Mouse (Mus musculus) heart, embryonic 14.5 days (tissue): Measurements from ENCODE around the gene Olfr1019. TPM values are rescaled to one million over a fixed set of nuclear protein-coding genes. Genes with fewer than 3 reads are reported as not detected.

Source experiments
- ATAC-seq: fragments of 200-750 bp; cut with Nextera tagmentation; 2 replicates; pipeline ENCODE4 v1.8.0; 2017; ENCODE audit warnings: low read depth, moderate TSS enrichment; ENCODE audit not compliant: insufficient number of reproducible peaks, insufficient read depth, low FRiP score
- H3K27ac ChIP-seq, 2 experiments: fragments of 200-500 bp in 1 of 2; fragments of 300-500 bp in 1 of 2; sonication (generic) in 1 of 2; replicated peaks in 1 of 2; 2 replicates each; pipeline ENCODE4 v1.5.1; 2012 to 2014; ENCODE audit warnings: low read depth in 2 of 2, low read length in 2 of 2, control low read depth in 1 of 2, mild to moderate bottlenecking in 1 of 2, mixed read lengths in 1 of 2; ENCODE audit not compliant: control insufficient read depth in 1 of 2, insufficient read depth in 1 of 2
- H3K27me3 ChIP-seq: fragments of 300-500 bp; sonication (generic); 2 replicates; pipeline ENCODE4 v1.6.1; 2014; ENCODE audit warnings: mild to moderate bottlenecking, low read length, control low read depth; ENCODE audit not compliant: control insufficient read depth, insufficient read depth
- H3K36me3 ChIP-seq: fragments of 300-500 bp; sonication (generic); 2 replicates; pipeline ENCODE4 v1.6.1; 2014; ENCODE audit warnings: mild to moderate bottlenecking, control low read depth, low read length, mixed read lengths; ENCODE audit not compliant: control insufficient read depth, insufficient read depth
- H3K4me1 ChIP-seq, 2 experiments: fragments of 200-500 bp in 1 of 2; fragments of 300-500 bp in 1 of 2; sonication (generic) in 1 of 2; 2 replicates each; pipeline ENCODE4 v1.6.1; 2012 to 2014; ENCODE audit warnings: low read length in 2 of 2, control low read depth in 1 of 2, mixed read lengths in 1 of 2; ENCODE audit not compliant: control insufficient read depth in 2 of 2, insufficient read depth in 2 of 2
- H3K4me2 ChIP-seq: fragments of 300-500 bp; sonication (generic); 2 replicates; pipeline ENCODE4 v1.6.1; 2014; ENCODE audit warnings: mild to moderate bottlenecking, low read length
- H3K4me3 ChIP-seq, 2 experiments: fragments of 200-500 bp in 1 of 2; fragments of 300-500 bp in 1 of 2; sonication (generic) in 1 of 2; 2 replicates each; pipeline ENCODE4 v1.5.1; 2012 to 2014; ENCODE audit warnings: low read length in 2 of 2, mild to moderate bottlenecking in 2 of 2, control low read depth in 1 of 2, low read depth in 1 of 2, moderate library complexity in 1 of 2; ENCODE audit not compliant: control insufficient read depth in 1 of 2, insufficient read depth in 1 of 2
- H3K9ac ChIP-seq: fragments of 300-500 bp; sonication (generic); 2 replicates; pipeline ENCODE4 v1.6.1; 2014; ENCODE audit warnings: mild to moderate bottlenecking, low read length
- H3K9me3 ChIP-seq: fragments of 300-500 bp; sonication (generic); 2 replicates; pipeline ENCODE4 v1.6.1; 2016; ENCODE audit warnings: low read length, control low read depth; ENCODE audit not compliant: control insufficient read depth
- WGBS: fragments of 180-500 bp; shearing (Covaris S2); extraction: QIAGEN DNeasy Blood & Tissue Kit; methylation state at CpG from one replicate; pipeline ENCODE4 v1.1.7; 2014; 5-methylcytosine and 5-hydroxymethylcytosine counted together
- polyA plus RNA-seq: library from polyadenylated mRNA; unstranded; fragments of >200 nt; fragmentation: Nextera tagmentation; extraction: Ambion mirVana; gene quantifications from 2 replicates; pipeline ENCODE4 v1.2.1, GENCODE M21; 2014

Gene Olfr1019
- not detected in 2 replicates for polyA plus RNA-seq

DNA sequence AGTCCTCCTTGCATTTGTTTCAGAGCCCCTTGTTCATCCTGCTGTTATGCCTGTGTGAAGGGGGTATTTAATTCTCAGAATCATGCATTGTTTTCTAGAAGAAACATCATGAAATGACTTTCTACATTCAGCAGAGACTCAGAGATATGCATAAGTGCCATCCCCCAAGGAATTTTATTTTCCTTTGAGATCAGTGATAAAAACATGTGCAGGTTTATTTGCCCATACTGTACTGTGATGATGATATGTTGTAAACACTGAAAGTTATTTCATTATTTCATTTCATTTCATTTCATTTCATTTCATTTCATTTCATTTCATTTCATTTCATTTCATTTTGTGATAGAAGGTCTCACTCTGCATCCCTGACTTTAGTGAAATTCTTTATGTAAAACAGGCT, at the start of gene Olfr1019:
Gene Olfr1019, minus strand, starts transcription at position 101 of the 400 bp plus-strand sequence.
- no peaks in the 10 kb centered on the region for H3K36me3 ChIP-seq
- ATAC-seq = no peak

DNA sequence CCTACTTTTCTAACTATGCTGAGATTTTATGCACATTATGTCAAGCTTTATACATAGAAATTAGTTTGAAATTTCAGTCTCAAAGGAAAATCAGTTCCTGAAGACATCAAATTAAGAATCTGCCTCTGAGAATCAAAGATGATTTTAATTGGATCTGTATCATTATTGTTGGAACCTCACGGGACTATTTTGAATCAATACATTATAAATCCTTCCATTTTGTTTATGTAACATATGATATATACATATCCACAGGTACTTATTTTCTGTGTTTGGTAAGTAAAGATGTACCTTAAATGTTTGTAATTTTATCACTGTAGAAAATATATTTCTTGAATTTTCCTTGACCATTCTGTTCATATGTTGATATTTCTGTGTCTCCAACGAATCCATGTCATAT, 40.1 kb upstream of the Olfr1019 start, which contains the start of gene Olfr1023:
Gene Olfr1023, plus strand, starts transcription at position 301 of the 400 bp plus-strand sequence.
- H3K4me2 ChIP-seq = no peak within 1 kb of the TSS
- no peaks in the 10 kb centered on the region for H3K36me3 ChIP-seq
- H3K9ac ChIP-seq = no peak within 1 kb of the TSS
- ATAC-seq = no peak
- H3K4me3 ChIP-seq = no peak within 1 kb of the TSS
- no peaks in the 10 kb centered on the region for H3K9me3 ChIP-seq
- 69% methylated on average over 2 of the region's 2 CpGs for WGBS
- H3K4me1 ChIP-seq = no peaks in the 10 kb centered on the region
- H3K27me3 ChIP-seq = no peaks in the 10 kb centered on the region
- H3K27ac ChIP-seq = no peak within 1 kb of the TSS

More for the DNA sequence above, at the start of gene Olfr1019:
- Histone ChIP-seq H3K4me3 (no peak within 1 kb of the TSS), H3K27ac (no peak within 1 kb of the TSS), H3K27me3 (no peaks in the 10 kb centered on the region), H3K9ac (no peak within 1 kb of the TSS), H3K9me3 (no peaks in the 10 kb centered on the region), H3K4me2 (no peak within 1 kb of the TSS), H3K4me1 (no peaks in the 10 kb centered on the region)

DNA sequence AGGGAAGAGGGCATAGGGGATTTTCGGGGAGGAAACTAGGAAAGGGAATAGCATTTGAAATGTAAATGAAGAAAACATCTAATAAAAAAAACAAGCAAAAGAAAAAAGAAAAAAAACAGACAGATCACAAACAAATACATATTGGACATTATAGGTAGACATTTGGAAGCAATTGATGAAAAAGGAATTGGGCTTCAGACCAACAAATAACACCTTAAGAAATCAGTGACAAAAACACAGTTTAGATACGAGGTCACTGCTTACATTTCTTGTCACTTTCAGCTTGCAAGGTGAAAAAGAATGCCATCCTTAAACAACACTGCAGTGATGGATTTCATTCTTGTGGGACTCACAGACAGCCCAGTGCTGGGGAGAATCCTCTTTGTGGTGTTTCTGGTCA, 23.0 kb upstream of the Olfr1019 start, which contains the start of gene Olfr1022:
Gene Olfr1022, plus strand, starts transcription at position 301 of the 400 bp plus-strand sequence.
- Histone ChIP-seq H3K27ac (no peak within 1 kb of the TSS), H3K9ac (no peak within 1 kb of the TSS), H3K4me3 (no peak within 1 kb of the TSS), H3K4me2 (no peak within 1 kb of the TSS), H3K9me3 (no peaks in the 10 kb centered on the region), H3K36me3 (no peaks in the 10 kb centered on the region), H3K27me3 (no peaks in the 10 kb centered on the region), H3K4me1 (no peaks in the 10 kb centered on the region)
- no peak for ATAC-seq
- WGBS = 42% methylated on average over 2 of the region's 2 CpGs

DNA sequence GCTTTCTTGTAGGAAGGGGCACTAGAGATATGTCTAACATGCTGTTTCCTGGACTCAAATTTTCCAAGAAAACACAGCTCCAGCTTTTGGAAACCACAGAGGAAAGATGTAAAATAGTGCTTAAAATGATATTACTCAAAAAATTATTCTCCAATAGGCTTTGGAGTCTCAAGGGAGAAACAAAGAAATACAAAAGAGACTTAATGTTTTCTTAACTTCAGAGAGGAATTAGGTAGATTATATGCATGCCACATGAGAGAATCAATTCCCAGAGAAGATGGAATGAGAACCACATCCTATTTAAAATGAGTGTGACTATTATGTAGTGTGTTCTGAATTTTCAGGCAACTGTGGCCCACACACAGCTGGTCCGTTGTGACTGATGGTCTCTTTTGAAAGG, 1.4 kb upstream of the Olfr1019 start, which contains the start of gene Olfr1020:
Gene Olfr1020, plus strand, starts transcription at position 301 of the 400 bp plus-strand sequence.
- no peak within 1 kb of the TSS for H3K4me3 ChIP-seq
- no peaks in the 10 kb centered on the region for H3K4me1 ChIP-seq
- ATAC-seq = no peak
- H3K9me3 ChIP-seq = no peaks in the 10 kb centered on the region
- H3K27ac ChIP-seq = no peak within 1 kb of the TSS
- no peaks in the 10 kb centered on the region for H3K36me3 ChIP-seq
- no peak within 1 kb of the TSS for H3K9ac ChIP-seq
- H3K27me3 ChIP-seq = no peaks in the 10 kb centered on the region
- no peak within 1 kb of the TSS for H3K4me2 ChIP-seq
- 69% methylated on average over 1 of the region's 1 CpGs for WGBS

DNA sequence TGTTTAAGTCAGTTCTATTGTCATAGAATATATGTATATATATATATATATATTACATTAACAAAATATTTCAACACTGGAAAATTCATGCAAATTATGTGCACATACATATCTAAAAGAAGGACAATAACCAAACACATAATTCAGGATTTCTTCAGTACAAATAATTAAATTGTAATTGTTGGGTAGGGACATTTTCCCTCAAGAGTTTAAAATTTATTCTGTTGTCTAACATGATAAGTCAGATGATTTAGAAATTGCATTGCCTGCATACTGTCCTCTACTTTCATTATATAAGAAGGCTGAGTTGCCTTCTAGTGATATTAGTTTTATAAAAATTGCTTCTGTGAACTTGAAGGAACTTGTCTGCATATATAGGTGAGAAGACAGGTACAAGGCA, 27.1 kb downstream of the Olfr1019 start, which contains the start of gene Olfr1018:
Gene Olfr1018, plus strand, starts transcription at position 301 of the 400 bp plus-strand sequence.
- Histone ChIP-seq H3K4me2 (no peak within 1 kb of the TSS), H3K4me1 (no peaks in the 10 kb centered on the region), H3K9me3 (no peaks in the 10 kb centered on the region), H3K27me3 (no peaks in the 10 kb centered on the region), H3K27ac (no peak within 1 kb of the TSS), H3K4me3 (no peak within 1 kb of the TSS), H3K9ac (no peak within 1 kb of the TSS), H3K36me3 (no peaks in the 10 kb centered on the region)
- no peak for ATAC-seq

DNA sequence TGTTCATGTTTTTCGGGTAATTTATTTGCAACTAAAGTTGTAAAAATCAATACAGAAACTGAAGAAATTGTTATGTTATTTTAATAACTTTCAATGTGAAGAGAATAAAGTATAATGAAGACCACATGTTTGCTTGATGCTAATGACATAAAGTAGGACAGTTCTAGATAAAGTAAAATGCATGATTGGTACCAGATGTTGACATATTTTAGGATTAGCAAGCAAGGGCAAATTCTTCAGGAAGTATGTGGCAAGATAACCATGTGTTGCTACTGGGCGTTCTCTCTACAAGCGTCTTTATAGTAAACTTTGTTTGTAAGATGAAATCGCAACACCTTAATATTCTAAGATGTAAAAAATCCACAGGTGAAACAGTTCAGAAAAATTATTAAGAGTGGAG, 40.8 kb downstream of the Olfr1019 start:
- no peak overlapping the region for H3K4me2 ChIP-seq
- H3K9ac ChIP-seq = no peak overlapping the region
- H3K27ac ChIP-seq = no peak overlapping the region
- 67% methylated on average over 4 of the region's 4 CpGs for WGBS
- H3K9me3 ChIP-seq = no peaks in the 10 kb centered on the region
- H3K27me3 ChIP-seq = no peaks in the 10 kb centered on the region
- no peak overlapping the region for H3K4me3 ChIP-seq
- H3K36me3 ChIP-seq = no peaks in the 10 kb centered on the region
- no peak for ATAC-seq
- no peaks in the 10 kb centered on the region for H3K4me1 ChIP-seq

DNA sequence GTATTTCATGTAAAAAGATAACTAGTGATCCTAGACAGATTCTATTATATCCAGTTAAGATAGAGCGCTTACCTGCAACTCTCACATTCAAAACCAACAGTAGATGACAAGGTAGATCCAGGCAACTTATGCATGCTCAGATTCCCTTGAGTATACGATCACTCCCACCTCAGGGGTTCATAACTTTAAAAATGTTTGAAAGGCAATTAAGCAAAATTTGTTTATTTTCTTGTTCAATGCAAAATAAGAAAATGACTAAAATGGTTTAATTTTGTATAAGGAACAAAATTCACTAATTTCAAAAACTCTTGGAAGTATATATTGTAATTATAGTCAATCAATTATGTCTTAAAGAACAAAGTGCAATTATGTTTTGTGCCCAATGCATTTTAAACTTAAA, 42.8 kb downstream of the Olfr1019 start, which contains the start of gene Olfr1016:
Gene Olfr1016, minus strand, starts transcription at position 101 of the 400 bp plus-strand sequence.
- WGBS = 85% methylated on average over 2 of the region's 2 CpGs
- Histone ChIP-seq H3K9ac (no peak within 1 kb of the TSS), H3K27ac (no peak within 1 kb of the TSS), H3K4me1 (no peaks in the 10 kb centered on the region), H3K4me3 (no peak within 1 kb of the TSS), H3K9me3 (no peaks in the 10 kb centered on the region), H3K36me3 (no peaks in the 10 kb centered on the region), H3K4me2 (no peak within 1 kb of the TSS), H3K27me3 (no peaks in the 10 kb centered on the region)
- no peak for ATAC-seq

DNA sequence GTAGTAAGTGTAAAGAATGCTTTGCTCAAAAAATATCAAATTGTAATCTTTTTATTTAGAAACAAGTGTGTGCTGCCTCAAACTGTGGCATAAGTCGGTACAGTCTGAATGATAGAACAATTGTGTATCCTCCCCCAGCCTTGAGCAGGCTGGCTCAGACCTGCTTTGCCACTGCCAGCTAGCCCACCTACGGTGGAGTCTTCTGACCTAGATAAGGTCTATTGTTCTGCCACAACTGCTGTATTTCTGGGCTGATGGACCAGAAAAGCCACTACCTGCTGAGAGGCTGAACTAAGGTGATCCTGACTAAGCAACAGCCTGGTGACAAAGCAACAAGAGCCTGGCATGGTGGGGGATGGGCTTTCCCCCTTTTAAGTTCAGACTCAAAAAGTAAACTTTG, 53.0 kb downstream of the Olfr1019 start:
- Histone ChIP-seq H3K4me3 (no peak overlapping the region), H3K27me3 (no peaks in the 10 kb centered on the region), H3K4me2 (no peak overlapping the region), H3K27ac (no peak overlapping the region), H3K4me1 (no peaks in the 10 kb centered on the region), H3K36me3 (no peaks in the 10 kb centered on the region), H3K9me3 (no peaks in the 10 kb centered on the region), H3K9ac (no peak overlapping the region)
- 66% methylated on average over 2 of the region's 2 CpGs for WGBS
- no peak for ATAC-seq
